Mouse (Mus musculus) gastrocnemius, postnatal 36 days (tissue): ENCODE data around the gene Nhlrc1. TPM values are rescaled to one million over a fixed set of nuclear protein-coding genes. Genes with fewer than 3 reads are reported as not detected.

ENCODE experiments used
- DNase-seq, 2 experiments: peaks; one replicate each; pipeline ENCODE4 v3.0.0; 2022
- intact Hi-C: fragments of 180-260 bp; cut with DNase I; formaldehyde crosslinking; loops from one replicate; pipeline ENCODE4 v1.15.1; 2025
- total RNA-seq, 2 experiments: library from RNA; stranded (reverse); gene quantifications; 2 replicates each; pipeline ENCODE4 v1.2.3; 2021

Gene Nhlrc1
- total RNA-seq, 2 experiments from 2014 or later, result 3.5 to 4.2 TPM

GRCm38 (mm10) chr13:47015195-47015501 lies 498 bp upstream of the Nhlrc1 start:
- no peak for DNase-seq
- intact Hi-C loops, result loop anchor here (2.0 to 5.0 kb wide), 2 partner anchors 84 to 293 kb away; no protein-coding TSS in a partner anchor

DNA sequence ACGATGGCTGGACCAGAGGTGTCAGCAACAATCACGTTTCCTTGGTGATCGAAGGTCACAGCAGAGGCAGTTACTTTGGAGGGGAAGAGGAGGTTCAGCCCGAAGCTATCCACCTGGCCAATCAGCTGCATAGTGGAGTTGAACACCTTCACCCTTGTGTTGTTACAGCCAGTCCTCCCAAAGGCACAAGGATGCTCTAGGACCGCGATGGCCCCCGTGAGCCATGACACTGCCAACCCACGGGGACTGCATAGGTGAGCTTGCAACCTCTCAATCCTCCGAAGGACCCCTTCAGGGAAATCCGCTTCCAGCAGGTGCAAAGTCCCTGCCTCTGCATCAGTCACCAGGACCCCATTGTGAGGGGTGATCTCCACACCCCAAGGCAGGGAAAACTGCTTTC lies 910 bp downstream of the Nhlrc1 start:
- no peak for DNase-seq
- intact Hi-C loops, result loop anchor here (2.0 kb wide), 1 partner anchor 83 kb away; no protein-coding TSS in a partner anchor

DNA sequence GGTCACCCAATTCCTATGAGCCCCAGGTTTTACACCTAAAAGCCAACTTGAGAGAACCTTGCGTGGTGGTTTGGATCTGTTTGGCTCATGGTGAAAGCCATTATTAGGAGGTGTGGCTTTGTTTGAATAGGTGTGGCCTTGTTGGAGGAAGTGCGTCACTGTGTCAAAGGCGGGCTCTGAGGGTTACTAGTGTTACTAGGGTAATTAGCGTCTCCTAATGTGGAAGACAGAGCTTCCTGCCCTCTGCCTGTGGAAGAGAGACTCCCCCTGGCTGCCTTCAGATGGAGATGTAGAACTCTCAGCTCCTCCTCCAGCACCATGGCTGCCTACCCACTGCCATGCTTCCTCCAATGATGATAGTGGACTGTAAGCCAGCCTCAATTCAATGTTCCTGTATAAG lies 13.1 kb downstream of the Nhlrc1 start:
- intact Hi-C loops, result no loop called here
- no peak for DNase-seq

DNA sequence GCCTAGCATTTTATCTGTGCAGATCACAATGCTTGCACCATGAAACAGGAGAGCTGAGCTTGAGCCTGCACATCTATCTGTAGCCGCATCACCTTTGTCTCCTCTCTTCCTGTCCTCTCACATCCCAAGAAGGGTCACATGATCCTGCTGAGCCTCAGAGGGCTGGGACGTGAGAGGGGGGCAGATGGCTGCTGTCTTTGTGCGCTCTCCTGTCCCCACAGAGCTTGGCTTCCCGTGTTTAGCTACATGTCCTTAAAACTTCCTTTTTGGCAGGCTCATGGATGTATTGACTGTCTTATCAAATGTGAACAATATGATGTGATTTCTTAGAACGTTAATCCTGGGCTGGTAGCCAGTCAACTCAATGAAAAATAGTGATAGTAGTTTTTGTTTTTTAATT lies 15.2 kb downstream of the Nhlrc1 start:
- no peak for DNase-seq
- intact Hi-C loops, result no loop called here

GRCm38 (mm10) chr13:46997355-46997754 lies 17.3 kb downstream of the Nhlrc1 start:
- intact Hi-C loops, result no loop called here
- no peak for DNase-seq

DNA sequence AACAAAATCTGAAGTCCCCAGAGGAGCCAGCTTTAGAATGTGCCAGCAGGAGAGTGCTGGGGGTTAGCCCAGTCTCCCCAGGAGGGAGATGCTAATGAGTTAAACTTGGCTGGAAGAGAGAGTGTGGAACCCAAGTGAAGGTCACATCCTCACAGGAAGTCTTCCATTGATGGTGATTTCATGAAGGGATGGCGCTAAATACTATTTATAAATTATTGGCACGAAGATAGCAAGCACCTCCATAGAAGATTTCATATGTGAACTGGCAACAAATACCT lies 21.4 kb downstream of the Nhlrc1 start:
- intact Hi-C loops, result no loop called here
- DNase-seq, result no peak

GRCm38 (mm10) chr13:46992516-46993273 lies 22.0 kb downstream of the Nhlrc1 start:
- intact Hi-C loops, result no loop called here
- no peak for DNase-seq

DNA sequence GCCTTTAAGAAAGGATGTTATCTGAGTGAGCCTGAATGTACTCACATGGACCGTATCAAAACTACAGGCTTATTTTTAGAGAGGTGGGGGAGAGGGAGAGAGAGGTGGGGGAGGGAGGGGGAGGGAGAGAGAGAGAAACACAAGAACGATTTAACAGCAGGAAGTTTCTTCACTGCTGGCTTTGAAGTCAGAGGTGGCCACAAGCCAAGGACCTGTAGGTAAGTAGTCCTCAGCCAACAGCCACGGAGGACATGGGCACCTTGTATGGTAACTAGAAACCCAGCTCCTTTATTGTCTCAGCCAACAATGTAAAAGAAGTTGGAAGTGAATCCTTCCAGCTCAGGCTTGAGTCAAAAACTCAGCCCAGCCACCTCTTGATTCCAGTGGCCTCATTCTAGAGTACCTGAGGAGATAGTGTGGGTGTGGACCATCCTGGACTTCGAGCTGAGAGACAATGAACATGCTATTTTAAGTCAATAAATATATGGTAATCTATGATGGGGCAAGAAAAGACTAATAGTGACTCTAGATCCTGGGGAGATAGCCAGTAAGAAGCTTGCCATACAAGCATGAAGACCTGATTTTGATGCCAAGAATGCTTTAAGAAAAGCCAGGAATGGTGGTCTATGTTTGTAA lies 24.2 kb downstream of the Nhlrc1 start:
- DNase-seq, result no peak
- intact Hi-C loops, result no loop called here

GRCm38 (mm10) chr13:46987941-46988340 lies 26.7 kb downstream of the Nhlrc1 start:
- intact Hi-C loops, result no loop called here
- no peak for DNase-seq

- DNase-seq, result no peak
- intact Hi-C loops, result no loop called here
Measured at GRCm38 (mm10) chr13:46986208-46986607, 28.4 kb downstream of the Nhlrc1 start.

- intact Hi-C loops, result no loop called here
- DNase-seq, result no peak
Measured at GRCm38 (mm10) chr13:46983878-46984277, 30.8 kb downstream of the Nhlrc1 start.

DNA sequence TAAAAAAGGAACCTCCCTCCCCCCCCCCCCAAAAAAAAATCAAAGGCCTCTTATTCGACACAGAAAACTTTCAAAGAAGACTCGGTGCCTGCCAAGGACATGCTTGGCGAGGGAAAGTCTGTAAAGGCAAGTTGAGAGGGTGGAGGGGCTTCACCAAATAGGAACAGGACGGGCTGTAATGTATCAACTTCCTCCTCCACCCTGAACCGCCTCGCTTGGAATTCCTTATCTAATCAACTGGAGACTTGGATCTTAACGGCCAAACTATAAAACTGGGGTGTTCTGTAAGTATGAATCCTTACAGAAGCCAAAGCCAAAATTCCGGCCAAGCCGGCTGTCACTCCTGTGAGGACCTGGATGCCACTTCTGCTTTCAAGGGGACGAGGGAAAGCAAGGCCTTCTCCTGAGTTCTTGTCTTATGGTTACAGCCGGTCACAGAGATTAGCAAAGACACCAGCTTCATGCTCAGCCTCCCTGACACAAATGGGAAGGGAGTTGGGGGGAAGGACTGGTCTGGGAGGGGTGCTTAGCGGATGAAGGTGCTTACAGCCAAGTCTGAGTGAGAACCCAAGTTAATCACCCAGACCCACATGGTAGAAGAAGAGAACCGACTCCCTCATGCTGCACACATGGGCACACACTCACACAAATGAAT lies 34.7 kb downstream of the Nhlrc1 start:
- DNase-seq, result no peak
- intact Hi-C loops, result no loop called here

- DNase-seq, result no peak
- intact Hi-C loops, result no loop called here
Measured at GRCm38 (mm10) chr13:46976532-46976931, 38.1 kb downstream of the Nhlrc1 start.

- intact Hi-C loops, result no loop called here
- DNase-seq, result no peak
Measured at GRCm38 (mm10) chr13:46975930-46976329, 38.7 kb downstream of the Nhlrc1 start.

DNA sequence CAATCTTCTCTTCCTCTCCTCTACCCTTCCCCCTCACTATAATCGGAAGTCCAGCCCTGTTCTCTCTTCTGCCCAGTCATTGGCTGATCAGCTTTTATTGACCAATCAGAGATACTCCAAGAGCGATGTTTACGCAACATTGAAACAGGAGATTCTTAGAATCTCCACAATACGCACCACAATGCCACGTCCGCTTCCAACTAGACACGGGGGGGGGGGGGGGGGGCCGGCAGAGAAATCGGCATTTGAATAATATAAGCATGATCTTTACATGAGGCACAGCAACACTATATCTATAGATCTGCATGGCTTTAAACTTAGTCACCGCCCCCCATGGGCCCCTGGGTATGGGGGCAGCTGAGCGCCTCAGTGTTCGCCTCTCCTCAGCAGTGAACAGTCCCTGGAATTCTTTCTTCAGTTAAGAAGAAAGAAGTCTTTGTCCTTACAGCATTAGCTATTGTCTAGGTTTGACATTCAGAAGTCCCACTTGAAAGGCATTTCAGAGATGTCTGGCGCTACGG lies 39.6 kb downstream of the Nhlrc1 start:
- DNase-seq, result no peak

GRCm38 (mm10) chr13:46970286-46970945 lies 44.2 kb downstream of the Nhlrc1 start:
- no peak for DNase-seq
- intact Hi-C loops, result no loop called here

More for the DNA sequence above, 39.6 kb downstream of the Nhlrc1 start:
- intact Hi-C loops, result no loop called here

DNA sequence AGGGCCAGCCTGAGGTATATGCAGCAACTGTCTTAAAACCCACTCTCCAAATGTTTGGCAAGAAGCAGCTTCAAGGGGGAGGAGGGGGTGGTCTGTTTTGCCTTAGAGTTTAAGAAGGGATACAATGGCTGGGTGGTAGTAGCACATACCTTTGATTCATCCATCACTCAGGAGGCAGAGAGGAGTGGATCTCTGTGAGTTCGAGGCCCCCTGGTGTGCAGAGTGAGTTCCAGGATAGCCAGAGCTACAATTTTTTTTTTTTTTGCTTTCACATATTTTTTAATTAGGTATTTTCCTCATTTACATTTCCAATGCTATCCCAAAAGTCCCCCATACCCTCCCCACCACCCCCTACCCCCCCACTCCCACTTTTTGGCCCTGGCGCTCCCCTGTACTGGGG lies 46.0 kb downstream of the Nhlrc1 start:
- no peak for DNase-seq
- intact Hi-C loops, result no loop called here

DNA sequence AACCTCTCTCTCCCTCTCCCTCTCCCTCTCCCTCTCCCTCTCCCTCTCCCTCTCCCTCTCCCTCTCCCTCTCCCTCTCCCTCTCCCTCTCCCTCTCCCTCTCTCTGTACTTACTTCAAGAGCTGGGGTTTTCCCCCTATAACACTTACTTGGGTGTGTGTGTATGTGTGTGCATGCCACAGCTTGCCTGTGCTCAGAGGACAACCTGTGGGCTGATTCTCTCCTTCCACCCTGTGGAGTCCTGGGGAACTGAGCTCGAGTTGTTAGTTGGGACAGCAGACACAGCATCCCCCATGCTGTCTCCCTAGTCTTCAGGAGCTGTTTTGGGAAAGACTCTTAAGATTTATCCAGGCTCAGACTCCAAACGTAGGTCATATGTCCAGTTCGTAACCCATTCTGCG lies 47.3 kb downstream of the Nhlrc1 start:
- intact Hi-C loops, result no loop called here
- DNase-seq, result no peak
